Mouse (Mus musculus) kidney, postnatal 0 days (tissue): ENCODE results near the gene Fhdc1. TPM values are rescaled to one million over a fixed set of nuclear protein-coding genes. Genes with fewer than 3 reads are reported as not detected.

Source experiments
- ATAC-seq: fragments of 200-750 bp; cut with Nextera tagmentation; replicated peaks from 2 replicates; pipeline ENCODE4 v1.8.0; 2017; ENCODE audit warnings: low read depth, moderate number of reproducible peaks, moderate TSS enrichment, moderate library complexity; ENCODE audit not compliant: low FRiP score
- DNase-seq: peaks from one replicate; pipeline ENCODE4 v3.0.0-alpha.2; 2016; ENCODE audit warnings: low spot score
- H3K27ac ChIP-seq: fragments of 300-500 bp; sonication (generic); 2 replicates; pipeline ENCODE4 v1.5.1; 2014; ENCODE audit warnings: mild to moderate bottlenecking
- H3K27me3 ChIP-seq: fragments of 300-500 bp; sonication (generic); 2 replicates; pipeline ENCODE4 v1.6.1; 2014; ENCODE audit warnings: low read length, mixed read lengths; ENCODE audit not compliant: insufficient read depth
- H3K36me3 ChIP-seq: fragments of 300-500 bp; sonication (generic); 2 replicates; pipeline ENCODE4 v1.6.1; 2014; ENCODE audit warnings: low read length, mixed read lengths; ENCODE audit not compliant: insufficient read depth
- H3K4me1 ChIP-seq: fragments of 300-500 bp; sonication (generic); replicated peaks from 2 replicates; pipeline ENCODE4 v1.6.1; 2014; ENCODE audit warnings: antibody characterized with exemption, low read length, mixed read lengths; ENCODE audit not compliant: insufficient read depth
- H3K4me2 ChIP-seq: fragments of 300-500 bp; sonication (generic); 2 replicates; pipeline ENCODE4 v1.6.1; 2014; ENCODE audit warnings: mild to moderate bottlenecking, low read length, moderate library complexity, mixed read lengths
- H3K4me3 ChIP-seq: fragments of 300-500 bp; sonication (generic); replicated peaks from 2 replicates; pipeline ENCODE4 v1.5.1; 2014; ENCODE audit warnings: low read depth, low read length
- H3K9ac ChIP-seq: fragments of 300-500 bp; sonication (generic); 2 replicates; pipeline ENCODE4 v1.6.1; 2014; ENCODE audit warnings: low read depth, low read length
- H3K9me3 ChIP-seq: fragments of 300-500 bp; sonication (generic); replicated peaks from 2 replicates; pipeline ENCODE4 v1.6.1; 2016; ENCODE audit warnings: low read length, inconsistent platforms, mixed read lengths
- CTCF ChIP-seq: IDR thresholded peaks from 2 replicates; pipeline ENCODE4 v1.5.1; 2016; ENCODE audit warnings: antibody characterized with exemption, low read depth, mild to moderate bottlenecking, moderate library complexity
- WGBS: fragments of 180-500 bp; shearing (Covaris S2); extraction: QIAGEN DNeasy Blood & Tissue Kit; methylation state at CpG from one replicate; pipeline ENCODE4 v1.1.7; 2014; 5-methylcytosine and 5-hydroxymethylcytosine counted together
- polyA plus RNA-seq: library from polyadenylated mRNA; unstranded; fragments of >200 nt; fragmentation: Nextera tagmentation; extraction: Ambion mirVana; gene quantifications from 2 replicates; pipeline ENCODE4 v1.2.1, GENCODE M21; 2015

The Fhdc1 gene
- polyA plus RNA-seq, 1 experiment from 2014 or later = 4.0 TPM

GRCm38 (mm10) chr3:84430152-84430551 lies 50.1 kb downstream of the Fhdc1 start:
- Histone ChIP-seq H3K9me3 (no peaks in the 10 kb centered on the region), H3K4me1 (peaks cover 3% of the 10 kb centered on the region; the same call in 1 of the 2 replicates), H3K36me3 (no peaks in the 10 kb centered on the region), H3K9ac (no peak overlapping the region), H3K27me3 (no peaks in the 10 kb centered on the region), H3K4me2 (no peak overlapping the region), H3K27ac (peak overlapping the region; percentile 21; the same call in 1 of the 2 replicates), H3K4me3 (no peak overlapping the region)
- no peak for DNase-seq
- ATAC-seq = no peak
- no peak for TF ChIP-seq CTCF
- 21% methylated on average over 2 of the region's 2 CpGs for WGBS

GRCm38 (mm10) chr3:84428994-84429725 lies 51.1 kb downstream of the Fhdc1 start:
- Histone ChIP-seq H3K27me3 (no peaks in the 10 kb centered on the region), H3K9ac (no peak overlapping the region), H3K27ac (no peak overlapping the region; the same call in 1 of the 2 replicates), H3K4me2 (no peak overlapping the region), H3K4me1 (no peaks in the 10 kb centered on the region), H3K36me3 (no peaks in the 10 kb centered on the region), H3K4me3 (no peak overlapping the region), H3K9me3 (no peaks in the 10 kb centered on the region)
- peak; percentile 90 for ATAC-seq
- no peak for TF ChIP-seq CTCF
- WGBS = 62% methylated on average over 12 of the region's 12 CpGs
- DNase-seq = peak; percentile 58

GRCm38 (mm10) chr3:84427779-84428178 lies 52.5 kb downstream of the Fhdc1 start:
- Histone ChIP-seq H3K9me3 (no peaks in the 10 kb centered on the region), H3K9ac (no peak overlapping the region), H3K4me3 (no peak overlapping the region), H3K4me1 (no peaks in the 10 kb centered on the region), H3K27ac (no peak overlapping the region), H3K27me3 (no peaks in the 10 kb centered on the region), H3K4me2 (no peak overlapping the region), H3K36me3 (no peaks in the 10 kb centered on the region)
- DNase-seq (no peak), ATAC-seq (no peak)
- TF ChIP-seq CTCF = no peak
- WGBS = 76% methylated on average over 5 of the region's 5 CpGs

GRCm38 (mm10) chr3:84422340-84422739 lies 57.9 kb downstream of the Fhdc1 start:
- Histone ChIP-seq H3K27me3 (no peaks in the 10 kb centered on the region), H3K4me3 (no peak overlapping the region), H3K36me3 (no peaks in the 10 kb centered on the region), H3K4me2 (no peak overlapping the region), H3K9ac (no peak overlapping the region), H3K9me3 (no peaks in the 10 kb centered on the region), H3K27ac (no peak overlapping the region), H3K4me1 (no peaks in the 10 kb centered on the region)
- DNase-seq (no peak), ATAC-seq (no peak)
- WGBS = 67% methylated on average over 5 of the region's 5 CpGs
- TF ChIP-seq CTCF = no peak

- H3K27ac ChIP-seq = no peak overlapping the region
- H3K4me3 ChIP-seq = no peak overlapping the region
- no peaks in the 10 kb centered on the region for H3K4me1 ChIP-seq
- no peak overlapping the region for H3K9ac ChIP-seq
- no peaks in the 10 kb centered on the region for H3K9me3 ChIP-seq
- no peaks in the 10 kb centered on the region for H3K27me3 ChIP-seq
- TF ChIP-seq CTCF = no peak
- no peak for DNase-seq
- no peak for ATAC-seq
- H3K36me3 ChIP-seq = no peaks in the 10 kb centered on the region
- 78% methylated on average over 4 of the region's 4 CpGs for WGBS
- no peak overlapping the region for H3K4me2 ChIP-seq
These were observed 66.4 kb downstream of the Fhdc1 start for GRCm38 (mm10) chr3:84413868-84414267.

GRCm38 (mm10) chr3:84412920-84413319 lies 67.3 kb downstream of the Fhdc1 start:
- H3K4me2 ChIP-seq = no peak overlapping the region
- 36% methylated on average over 5 of the region's 5 CpGs for WGBS
- no peak overlapping the region for H3K4me3 ChIP-seq
- no peak for TF ChIP-seq CTCF
- no peak overlapping the region for H3K27ac ChIP-seq
- no peaks in the 10 kb centered on the region for H3K4me1 ChIP-seq
- H3K9me3 ChIP-seq = no peaks in the 10 kb centered on the region
- DNase-seq (no peak), ATAC-seq (peak; percentile 58)
- H3K9ac ChIP-seq = no peak overlapping the region
- H3K36me3 ChIP-seq = no peaks in the 10 kb centered on the region
- H3K27me3 ChIP-seq = no peaks in the 10 kb centered on the region

GRCm38 (mm10) chr3:84409474-84409862 lies 70.8 kb downstream of the Fhdc1 start:
- Histone ChIP-seq H3K27ac (no peak overlapping the region), H3K4me2 (no peak overlapping the region), H3K4me1 (no peaks in the 10 kb centered on the region), H3K9me3 (no peaks in the 10 kb centered on the region), H3K4me3 (no peak overlapping the region), H3K27me3 (no peaks in the 10 kb centered on the region), H3K9ac (no peak overlapping the region), H3K36me3 (no peaks in the 10 kb centered on the region)
- no peak for DNase-seq
- WGBS = 76% methylated on average over 3 of the region's 3 CpGs
- no peak for TF ChIP-seq CTCF
- no peak for ATAC-seq
